Mouse (Mus musculus) MEL (cell line): ENCODE measurements around the gene Pdcd6ip. TPM values are rescaled to one million over a fixed set of nuclear protein-coding genes. Genes with fewer than 3 reads are reported as not detected.

ENCODE experiments used
- DNase-seq: peaks from one replicate; pipeline ENCODE4 v3.0.0; 2011; ENCODE audit warnings: low read depth, low spot score
- H3K27ac ChIP-seq: 2 replicates; pipeline ENCODE4 v1.5.1; 2012; ENCODE audit warnings: low read depth, mild to moderate bottlenecking, control low read depth, low read length, moderate library complexity; ENCODE audit not compliant: control insufficient read depth
- H3K27me3 ChIP-seq, 2 experiments: fragments of 150-350 bp in 1 of 2; sonication (generic) in 1 of 2; 2 replicates each; pipeline ENCODE4 v1.6.1; 2012; ENCODE audit warnings: low read length in 2 of 2, mild to moderate bottlenecking in 2 of 2, improper control_type of control experiment in 1 of 2, moderate library complexity in 1 of 2; ENCODE audit not compliant: insufficient read depth in 2 of 2, control insufficient read depth in 1 of 2
- H3K36me3 ChIP-seq, 2 experiments: 2 replicates each; pipeline ENCODE4 v1.6.1; 2012 to 2014; ENCODE audit warnings: low read length in 2 of 2, improper control_type of control experiment in 1 of 2, inconsistent platforms in 1 of 2, mild to moderate bottlenecking in 1 of 2; ENCODE audit not compliant: insufficient read depth in 2 of 2, control insufficient read depth in 1 of 2
- H3K4me1 ChIP-seq, 2 experiments: fragments of 150-350 bp in 1 of 2; sonication (generic) in 1 of 2; 2 replicates each; pipeline ENCODE4 v1.6.1; 2012; ENCODE audit warnings: low read length in 2 of 2, improper control_type of control experiment in 1 of 2, mild to moderate bottlenecking in 1 of 2; ENCODE audit not compliant: insufficient read depth in 2 of 2, control insufficient read depth in 1 of 2
- H3K4me3 ChIP-seq, 2 experiments: fragments of 150-350 bp in 1 of 2; sonication (generic) in 1 of 2; 2 replicates each; pipeline ENCODE4 v1.5.1; 2012; ENCODE audit warnings: low read depth in 2 of 2, low read length in 2 of 2, mild to moderate bottlenecking in 2 of 2, moderate library complexity in 2 of 2, control low read depth in 1 of 2, improper control_type of control experiment in 1 of 2; ENCODE audit not compliant: control insufficient read depth in 1 of 2, insufficient read depth in 1 of 2
- H3K79me2 ChIP-seq: 2 replicates; pipeline ENCODE4 v1.6.1; 2012; ENCODE audit warnings: mild to moderate bottlenecking, low read length, moderate library complexity; ENCODE audit not compliant: control insufficient read depth, poor library complexity, insufficient read depth
- H3K9ac ChIP-seq: 2 replicates; pipeline ENCODE4 v1.6.1; 2012; ENCODE audit warnings: low read depth, mild to moderate bottlenecking, control low read depth, low read length, moderate library complexity; ENCODE audit not compliant: control insufficient read depth, poor library complexity, severe bottlenecking
- H3K9me3 ChIP-seq: fragments of 150-350 bp; sonication (generic); replicated peaks from 2 replicates; pipeline ENCODE4 v1.6.1; 2012; ENCODE audit warnings: mild to moderate bottlenecking, low read length, improper control_type of control experiment, moderate library complexity; ENCODE audit not compliant: insufficient read depth
- BHLHE40 ChIP-seq: IDR thresholded peaks from 2 replicates; pipeline ENCODE4 v1.6.1; 2012; ENCODE audit warnings: low read depth, mild to moderate bottlenecking, inconsistent platforms, low read length, improper control_type of control experiment, borderline replicate concordance
- CHD1 ChIP-seq: IDR thresholded peaks from 2 replicates; pipeline ENCODE4 v1.6.1; 2012; ENCODE audit warnings: low read depth, mild to moderate bottlenecking, inconsistent platforms, low read length, improper control_type of control experiment
- CHD2 ChIP-seq: IDR thresholded peaks from 2 replicates; pipeline ENCODE4 v1.6.1; 2011; ENCODE audit warnings: low read length, improper control_type of control experiment
- E2F4 ChIP-seq: IDR thresholded peaks from 2 replicates; pipeline ENCODE4 v1.6.1; 2011; ENCODE audit warnings: low read depth, low read length, improper control_type of control experiment, borderline replicate concordance
- ELF1 ChIP-seq: IDR thresholded peaks from 2 replicates; pipeline ENCODE4 v1.6.1; 2014; ENCODE audit warnings: low read depth, mild to moderate bottlenecking, inconsistent platforms, low read length, improper control_type of control experiment, moderate library complexity
- EP300 ChIP-seq, 2 experiments: IDR thresholded peaks; 2 replicates each; pipeline ENCODE4 v1.6.1; 2011; ENCODE audit warnings: improper control_type of control experiment in 2 of 2, low read length in 2 of 2, low read depth in 1 of 2, mild to moderate bottlenecking in 1 of 2
- ETS1 ChIP-seq: IDR thresholded peaks from 2 replicates; pipeline ENCODE4 v1.6.1; 2012; ENCODE audit warnings: low read depth, mild to moderate bottlenecking, inconsistent platforms, low read length, improper control_type of control experiment, moderate library complexity
- JUND ChIP-seq: IDR thresholded peaks from 2 replicates; pipeline ENCODE4 v1.6.1; 2011; ENCODE audit warnings: low read depth, mild to moderate bottlenecking, improper control_type of control experiment, low read length
- KAT2A ChIP-seq: conservative IDR thresholded peaks from 2 replicates; pipeline ENCODE4 v1.6.1; 2012; ENCODE audit warnings: low read depth, low read length, improper control_type of control experiment, inconsistent platforms
- MAFK ChIP-seq: IDR thresholded peaks from 2 replicates; pipeline ENCODE4 v1.6.1; 2011; ENCODE audit warnings: low read depth, mild to moderate bottlenecking, low read length, improper control_type of control experiment, borderline replicate concordance
- MYB ChIP-seq: IDR thresholded peaks from 2 replicates; pipeline ENCODE4 v1.6.1; 2011; ENCODE audit warnings: mild to moderate bottlenecking, low read depth, low read length, improper control_type of control experiment
- NELFE ChIP-seq: IDR thresholded peaks from 2 replicates; pipeline ENCODE4 v1.6.1; 2011; ENCODE audit warnings: low read depth, low read length, improper control_type of control experiment
- POLR2A ChIP-seq, 2 experiments: IDR thresholded peaks; 2 replicates each; pipeline ENCODE4 v1.6.1; 2011 to 2012; ENCODE audit warnings: low read length in 2 of 2, mild to moderate bottlenecking in 2 of 2, control low read depth in 1 of 2, improper control_type of control experiment in 1 of 2, low read depth in 1 of 2, moderate library complexity in 1 of 2; ENCODE audit not compliant: control insufficient read depth in 1 of 2, insufficient read depth in 1 of 2, poor library complexity in 1 of 2
- POLR2AphosphoS2 ChIP-seq: IDR thresholded peaks from 2 replicates; pipeline ENCODE4 v1.6.1; 2011; ENCODE audit warnings: low read length, improper control_type of control experiment
- POLR2AphosphoS5 ChIP-seq: IDR thresholded peaks from 2 replicates; pipeline ENCODE4 v1.6.1; 2012; ENCODE audit warnings: low read depth, borderline replicate concordance, mild to moderate bottlenecking, inconsistent platforms, low read length, moderate library complexity, mixed read lengths
- RAD21 ChIP-seq: IDR thresholded peaks from 2 replicates; pipeline ENCODE4 v1.6.1; 2011; ENCODE audit warnings: mild to moderate bottlenecking, low read depth, low read length, improper control_type of control experiment
- RCOR1 ChIP-seq: IDR thresholded peaks from 2 replicates; pipeline ENCODE4 v1.6.1; 2012; ENCODE audit warnings: low read depth, mild to moderate bottlenecking, inconsistent platforms, low read length, improper control_type of control experiment
- SIN3A ChIP-seq: IDR thresholded peaks from 2 replicates; pipeline ENCODE4 v1.6.1; 2012; ENCODE audit warnings: low read length, improper control_type of control experiment, inconsistent platforms
- TBP ChIP-seq: IDR thresholded peaks from 2 replicates; pipeline ENCODE4 v1.8.0; 2011; ENCODE audit warnings: low read depth, low read length, improper control_type of control experiment
- TCF12 ChIP-seq: IDR thresholded peaks from 2 replicates; pipeline ENCODE4 v1.6.1; 2014; ENCODE audit warnings: low read depth, mild to moderate bottlenecking, inconsistent platforms, low read length, improper control_type of control experiment, moderate library complexity
- USF2 ChIP-seq, 2 experiments: IDR thresholded peaks; 2 replicates each; pipeline ENCODE4 v1.6.1; 2011 to 2012; ENCODE audit warnings: improper control_type of control experiment in 2 of 2, low read length in 2 of 2, borderline replicate concordance in 1 of 2, inconsistent platforms in 1 of 2, low read depth in 1 of 2, mild to moderate bottlenecking in 1 of 2; ENCODE audit not compliant: insufficient read depth in 1 of 2
- ZC3H11A ChIP-seq: IDR thresholded peaks from 2 replicates; pipeline ENCODE4 v1.6.1; 2012; ENCODE audit warnings: low read depth, mild to moderate bottlenecking, inconsistent platforms, low read length, improper control_type of control experiment
- ZKSCAN1 ChIP-seq: IDR thresholded peaks from 2 replicates; pipeline ENCODE4 v1.6.1; 2012; ENCODE audit warnings: low read depth, mild to moderate bottlenecking, inconsistent platforms, low read length, improper control_type of control experiment, moderate library complexity
- ZMIZ1 ChIP-seq: IDR thresholded peaks from 2 replicates; pipeline ENCODE4 v1.6.1; 2012; ENCODE audit warnings: low read depth, mild to moderate bottlenecking, inconsistent platforms, low read length, improper control_type of control experiment, moderate library complexity
- ZNF384 ChIP-seq: IDR thresholded peaks from 2 replicates; pipeline ENCODE4 v1.6.1; 2012; ENCODE audit warnings: low read depth, mild to moderate bottlenecking, inconsistent platforms, low read length, improper control_type of control experiment
- polyA plus RNA-seq, 2 experiments: library from polyadenylated mRNA; stranded (reverse) in 1 of 2; unstranded in 1 of 2; fragments of >175 nt in 1 of 2; fragments of >200 nt in 1 of 2; gene quantifications; 2 replicates each; pipeline versions ENCODE4 v1.2.1 to v1.2.4; 2012; ENCODE audit warnings: low replicate concordance in 2 of 2, low read depth in 1 of 2; ENCODE audit not compliant: insufficient read length in 2 of 2, insufficient read depth in 1 of 2, missing spikeins in 1 of 2
- total RNA-seq: library from RNA; depleted of rRNA; stranded (reverse); fragments of 300-350 nt; gene quantifications from 2 replicates; pipeline ENCODE4 v1.2.3, GENCODE M21; 2012

Pdcd6ip gene
- total and polyA plus RNA-seq, 3 experiments: 21.1 to 71.2 (median 60.1) TPM

- H3K9ac ChIP-seq: no peak overlapping the region
- DNase-seq: no peak
- peaks cover 0 to 26% of the 10 kb centered on the region in 2 experiments; a peak in 2 of 4 replicates for H3K36me3 ChIP-seq
- no peaks in the 10 kb centered on the region for H3K79me2 ChIP-seq
- no peaks in the 10 kb centered on the region for H3K27me3 ChIP-seq
- TF ChIP-seq ETS1: no peak
- no peak for TF ChIP-seq MYB
- no peak for TF ChIP-seq POLR2AphosphoS5
- no peak for TF ChIP-seq E2F4
- TF ChIP-seq ZMIZ1: no peak
- TF ChIP-seq POLR2AphosphoS2: no peak
- TF ChIP-seq ELF1: no peak
- TF ChIP-seq POLR2A (IDR thresholded peaks at IDR 0.05; ENCODE audit: control insufficient read depth in 1 of 2, insufficient read depth in 1 of 2, low read depth in 1 of 2, low read length in 2 of 2, poor library complexity in 1 of 2): no peak
- TF ChIP-seq NELFE: no peak
- TF ChIP-seq ZNF384: no peak
- no peak for TF ChIP-seq JUND
- no peak for TF ChIP-seq EP300 (IDR thresholded peaks at IDR 0.05; ENCODE audit: low read depth in 1 of 2, low read length in 2 of 2)
- H3K4me1 ChIP-seq: no peaks in the 10 kb centered on the region
- H3K27ac ChIP-seq: no peak overlapping the region
- H3K4me3 ChIP-seq: no peak overlapping the region
- H3K9me3 ChIP-seq: no peaks in the 10 kb centered on the region
These were observed 50.2 kb downstream of the Pdcd6ip start for GRCm38 (mm10) chr9:113657837-113658236.

GRCm38 (mm10) chr9:113653571-113653970 lies 54.5 kb downstream of the Pdcd6ip start:
- H3K4me1 ChIP-seq: no peaks in the 10 kb centered on the region; a peak in 2 of 4 replicates
- H3K4me3 ChIP-seq: no peak overlapping the region
- H3K36me3 ChIP-seq: peaks cover 0 to 14% of the 10 kb centered on the region in 2 experiments; a peak in 2 of 4 replicates
- H3K79me2 ChIP-seq: no peaks in the 10 kb centered on the region
- no peak for TF ChIP-seq POLR2AphosphoS5
- TF ChIP-seq USF2 (IDR thresholded peaks at IDR 0.05; ENCODE audit: borderline replicate concordance in 1 of 2, insufficient read depth in 1 of 2, low read depth in 1 of 2, low read length in 2 of 2): no peak
- TF ChIP-seq SIN3A: no peak
- no peak for TF ChIP-seq POLR2A (IDR thresholded peaks at IDR 0.05; ENCODE audit: control insufficient read depth in 1 of 2, insufficient read depth in 1 of 2, low read depth in 1 of 2, low read length in 2 of 2, poor library complexity in 1 of 2)
- no peak for TF ChIP-seq ZC3H11A
- no peak for TF ChIP-seq ZMIZ1
- TF ChIP-seq CHD2: no peak
- no peak for TF ChIP-seq BHLHE40
- TF ChIP-seq TCF12: no peak
- TF ChIP-seq CHD1: no peak
- TF ChIP-seq E2F4: no peak
- TF ChIP-seq EP300 (IDR thresholded peaks at IDR 0.05; ENCODE audit: low read depth in 1 of 2, low read length in 2 of 2): no peak
- no peak for TF ChIP-seq RAD21
- TF ChIP-seq KAT2A: no peak
- no peak for TF ChIP-seq RCOR1
- no peak for TF ChIP-seq ETS1
- no peak for TF ChIP-seq ELF1
- TF ChIP-seq TBP: no peak
- no peak for TF ChIP-seq MAFK
- TF ChIP-seq ZKSCAN1: no peak
- no peak overlapping the region for H3K27ac ChIP-seq
- H3K9me3 ChIP-seq: no peaks in the 10 kb centered on the region
- DNase-seq: no peak
- no peaks in the 10 kb centered on the region for H3K27me3 ChIP-seq
- H3K9ac ChIP-seq: no peak overlapping the region
